Mouse (Mus musculus) gastrocnemius, postnatal 25 days (tissue): Measurements from ENCODE around the gene Olfr544. TPM values are rescaled to one million over a fixed set of nuclear protein-coding genes. Genes with fewer than 3 reads are reported as not detected.
"Not testable (repeated sequence)": the region's sequence is repeated elsewhere in the genome, so short reads cannot be mapped to it uniquely, and the experiment has no call there.

Source experiments
- DNase-seq: peaks from one replicate; pipeline ENCODE4 v3.0.0; 2022
- long read RNA-seq, 2 experiments: library from polyadenylated mRNA; stranded (forward); transcript quantifications; one replicate each; pipeline ENCODE4 v2.0.0; 2021
- total RNA-seq, 2 experiments: library from RNA; stranded (reverse); gene quantifications; 1 replicate in 1 of 2; 2 replicates in 1 of 2; pipeline ENCODE4 v1.2.3; 2021

The Olfr544 gene
- not detected for total RNA-seq
- long read RNA-seq, experiment 1, result 0 reads
- long read RNA-seq, experiment 2, result 0 reads

- DNase-seq, result no peak
These were observed at the start of gene Olfr544 for GRCm38 (mm10) chr7:102488161-102488560. TSS of gene Olfr544 (minus strand) at chr7:102488313.

- DNase-seq, result no peak
These were observed 46.3 kb upstream of the Olfr544 start, which contains the start of gene Olfr547 for GRCm38 (mm10) chr7:102534449-102534848. TSS of gene Olfr547 (plus strand) at chr7:102534749.

- DNase-seq, result no peak
These were observed 40.9 kb upstream of the Olfr544 start for GRCm38 (mm10) chr7:102529052-102529451.

- DNase-seq, result no peak
These were observed 28.9 kb upstream of the Olfr544 start for GRCm38 (mm10) chr7:102517051-102517335.

GRCm38 (mm10) chr7:102516261-102517050, 28.3 kb upstream of the Olfr544 start:
- DNase-seq, result no peak

GRCm38 (mm10) chr7:102514144-102514543, 26.0 kb upstream of the Olfr544 start:
- DNase-seq, result no peak

GRCm38 (mm10) chr7:102512814-102513435, 24.8 kb upstream of the Olfr544 start:
- DNase-seq, result peak; percentile 67

GRCm38 (mm10) chr7:102511927-102512326, 23.8 kb upstream of the Olfr544 start:
- no peak for DNase-seq

- no peak for DNase-seq
These were observed 21.6 kb upstream of the Olfr544 start for GRCm38 (mm10) chr7:102509726-102510125.

- DNase-seq, result no peak
These were observed 20.6 kb upstream of the Olfr544 start for GRCm38 (mm10) chr7:102508666-102509065.

- DNase-seq, result no peak
These were observed 20.0 kb upstream of the Olfr544 start for GRCm38 (mm10) chr7:102508066-102508465.

- peak; percentile 22 for DNase-seq
These were observed 18.7 kb upstream of the Olfr544 start for GRCm38 (mm10) chr7:102506848-102507247.

GRCm38 (mm10) chr7:102501986-102502385, 13.9 kb upstream of the Olfr544 start:
- no peak for DNase-seq

GRCm38 (mm10) chr7:102499473-102499872, 11.4 kb upstream of the Olfr544 start, which contains the start of gene Olfr545:
TSS of gene Olfr545 (minus strand) at chr7:102499573.
- no peak for DNase-seq

GRCm38 (mm10) chr7:102494416-102494815, 6.3 kb upstream of the Olfr544 start:
- not testable (repeated sequence) for DNase-seq

- no peak for DNase-seq
These were observed 2.0 kb downstream of the Olfr544 start for GRCm38 (mm10) chr7:102486105-102486504.

- not testable (repeated sequence) for DNase-seq
These were observed 3.3 kb downstream of the Olfr544 start for GRCm38 (mm10) chr7:102484766-102485165.

- DNase-seq, result no peak
These were observed 4.4 kb downstream of the Olfr544 start for GRCm38 (mm10) chr7:102483665-102484064.

- DNase-seq, result no peak
These were observed 6.5 kb downstream of the Olfr544 start, which contains the start of gene Olfr543 for GRCm38 (mm10) chr7:102481579-102481978. TSS of gene Olfr543 (minus strand) at chr7:102481679.

- DNase-seq, result no peak
These were observed 7.3 kb downstream of the Olfr544 start for GRCm38 (mm10) chr7:102480821-102481220.

GRCm38 (mm10) chr7:102479368-102480078, 8.6 kb downstream of the Olfr544 start:
- no peak for DNase-seq

GRCm38 (mm10) chr7:102478926-102479325, 9.2 kb downstream of the Olfr544 start:
- DNase-seq, result no peak

GRCm38 (mm10) chr7:102478425-102478824, 9.7 kb downstream of the Olfr544 start:
- no peak for DNase-seq
